Mouse (Mus musculus) liver, embryonic 14.5 days (tissue): ENCODE measurements around the gene Alg12. TPM values are rescaled to one million over a fixed set of nuclear protein-coding genes. Genes with fewer than 3 reads are reported as not detected.

Experiments used
- ATAC-seq: fragments of 200-750 bp; cut with Nextera tagmentation; 2 replicates; pipeline ENCODE4 v1.8.0; 2017; ENCODE audit warnings: moderate number of reproducible peaks, mild to moderate bottlenecking, moderate library complexity; ENCODE audit not compliant: insufficient read depth
- DNase-seq, 3 experiments: peaks; one replicate each; pipeline ENCODE4 v3.0.0-alpha.2; 2012 to 2013; ENCODE audit warnings: low read depth in 3 of 3, low spot score in 3 of 3
- H3K27ac ChIP-seq: fragments of 300-500 bp; sonication (generic); 2 replicates; pipeline ENCODE4 v1.5.1; 2014; ENCODE audit warnings: moderate library complexity, mild to moderate bottlenecking, control low read depth, inconsistent platforms
- H3K27me3 ChIP-seq: fragments of 300-500 bp; sonication (generic); 2 replicates; pipeline ENCODE4 v1.6.1; 2014; ENCODE audit warnings: mild to moderate bottlenecking, low read length, moderate library complexity; ENCODE audit not compliant: control insufficient read depth, insufficient read depth
- H3K36me3 ChIP-seq: fragments of 300-500 bp; sonication (generic); replicated peaks from 2 replicates; pipeline ENCODE4 v1.6.1; 2014; ENCODE audit warnings: low read depth; ENCODE audit not compliant: control insufficient read depth, insufficient read depth
- H3K4me1 ChIP-seq, 2 experiments: fragments of 200-500 bp in 1 of 2; fragments of 300-500 bp in 1 of 2; sonication (generic) in 1 of 2; replicated peaks; 2 replicates each; pipeline ENCODE4 v1.6.1; 2012 to 2014; ENCODE audit warnings: antibody characterized with exemption in 1 of 2, inconsistent platforms in 1 of 2, low read length in 1 of 2; ENCODE audit not compliant: control insufficient read depth in 2 of 2, insufficient read depth in 2 of 2
- H3K4me2 ChIP-seq: fragments of 300-500 bp; sonication (generic); 2 replicates; pipeline ENCODE4 v1.6.1; 2014; ENCODE audit warnings: low read depth, mild to moderate bottlenecking, control low read depth, moderate library complexity
- H3K4me3 ChIP-seq, 2 experiments: fragments of 200-500 bp in 1 of 2; fragments of 300-500 bp in 1 of 2; sonication (generic) in 1 of 2; 2 replicates each; pipeline ENCODE4 v1.5.1; 2012 to 2014; ENCODE audit warnings: low read depth in 2 of 2, low read length in 2 of 2, mild to moderate bottlenecking in 2 of 2, control low read depth in 1 of 2, inconsistent platforms in 1 of 2, moderate library complexity in 1 of 2; ENCODE audit not compliant: insufficient read depth in 1 of 2
- H3K9ac ChIP-seq: fragments of 300-500 bp; sonication (generic); replicated peaks from 2 replicates; pipeline ENCODE4 v1.6.1; 2014; ENCODE audit warnings: mild to moderate bottlenecking, control low read depth, moderate library complexity
- H3K9me3 ChIP-seq: fragments of 300-500 bp; sonication (generic); 2 replicates; pipeline ENCODE4 v1.6.1; 2016; ENCODE audit warnings: low read length, mixed read lengths; ENCODE audit not compliant: control insufficient read depth
- CTCF ChIP-seq: IDR thresholded peaks from 2 replicates; pipeline ENCODE4 v1.5.1; 2016; ENCODE audit warnings: antibody characterized with exemption, low read depth, control low read depth
- EP300 ChIP-seq: IDR thresholded peaks from 2 replicates; pipeline ENCODE4 v1.6.1; 2016; ENCODE audit warnings: antibody characterized with exemption, low read depth
- WGBS: fragments of 180-500 bp; shearing (Covaris S2); extraction: QIAGEN DNeasy Blood & Tissue Kit; methylation state at CpG from one replicate; pipeline ENCODE4 v1.1.7; 2014; ENCODE audit not compliant: insufficient replicate concordance; 5-methylcytosine and 5-hydroxymethylcytosine counted together
- polyA plus RNA-seq, 2 experiments: library from polyadenylated mRNA; depleted of rRNA in 1 of 2; stranded (reverse) in 1 of 2; unstranded in 1 of 2; fragments of >200 nt; fragmentation: Nextera tagmentation in 1 of 2; extraction: Ambion mirVana in 1 of 2; gene quantifications; 2 replicates each; pipeline versions ENCODE4 v1.2.1 to v1.2.3; 2012 to 2014

The Alg12 gene
- polyA plus RNA-seq, 2 experiments: 4.9 to 5.9 TPM

- WGBS: under 1% methylated on average over 92 of the region's 98 CpGs
- H3K4me3 ChIP-seq: peak overlapping the region; percentile 60 to 69
- DNase-seq (no peak), ATAC-seq (0 out of 2 replicates have a peak, but pooled peaks have one; percentile 0)
- TF ChIP-seq EP300 (no peak), CTCF (no peak)
- no peaks in the 10 kb centered on the region for H3K27me3 ChIP-seq
- no peak overlapping the region for H3K27ac ChIP-seq
- peaks cover 8% of the 10 kb centered on the region for H3K36me3 ChIP-seq
- peaks cover 7 to 18% of the 10 kb centered on the region in 2 experiments for H3K4me1 ChIP-seq
- H3K4me2 ChIP-seq: peak overlapping the region; percentile 83
- no peaks in the 10 kb centered on the region for H3K9me3 ChIP-seq
- H3K9ac ChIP-seq: peak overlapping the region; percentile 48
Observed at GRCm38 (mm10) chr15:88862881-88863694, 44.0 kb upstream of the Alg12 start.

- TF ChIP-seq EP300 (0 out of 2 replicates have a peak, but pooled peaks have one; percentile 19), CTCF (peak; percentile 11; the same call in 1 of the 2 replicates)
- DNase-seq: peak; percentile 89 to 91 (median 90)
- WGBS: under 1% methylated on average over 106 of the region's 107 CpGs
- Histone ChIP-seq H3K36me3 (peaks cover 8% of the 10 kb centered on the region), H3K27ac (no peak within 1 kb of the TSS; the same call in 1 of the 2 replicates), H3K9ac (peak within 1 kb of the TSS; percentile 48), H3K4me3 (peak within 1 kb of the TSS; percentile 60 to 69), H3K9me3 (no peaks in the 10 kb centered on the region), H3K27me3 (no peaks in the 10 kb centered on the region), H3K4me2 (peak within 1 kb of the TSS; percentile 83), H3K4me1 (peaks cover 7 to 12% of the 10 kb centered on the region in 2 experiments)
- peak; percentile 86 for ATAC-seq
Observed at GRCm38 (mm10) chr15:88861772-88862622, 42.9 kb upstream of the Alg12 start, which contains the start of gene Pim3. Gene Pim3, plus strand, starts transcription at chr15:88862186.

GRCm38 (mm10) chr15:88860781-88861180 is 41.7 kb upstream of the Alg12 start:
- Histone ChIP-seq H3K4me3 (no peak overlapping the region), H3K36me3 (peaks cover 8% of the 10 kb centered on the region), H3K9me3 (no peaks in the 10 kb centered on the region), H3K27ac (no peak overlapping the region), H3K4me2 (no peak overlapping the region), H3K27me3 (no peaks in the 10 kb centered on the region), H3K4me1 (peaks cover 7 to 9% of the 10 kb centered on the region in 2 experiments), H3K9ac (no peak overlapping the region)
- 62% methylated on average over 3 of the region's 3 CpGs for WGBS
- DNase-seq: no peak
- ATAC-seq: no peak
- no peak for TF ChIP-seq EP300
- no peak for TF ChIP-seq CTCF

- Histone ChIP-seq H3K9ac (no peak overlapping the region), H3K27ac (no peak overlapping the region), H3K9me3 (no peaks in the 10 kb centered on the region), H3K4me3 (no peak overlapping the region), H3K4me2 (no peak overlapping the region), H3K4me1 (peaks cover 7 to 11% of the 10 kb centered on the region in 2 experiments), H3K27me3 (no peaks in the 10 kb centered on the region), H3K36me3 (no peaks in the 10 kb centered on the region; the same call in 1 of the 2 replicates)
- no peak for ATAC-seq
- no peak for DNase-seq
- no peak for TF ChIP-seq EP300
- no peak for TF ChIP-seq CTCF
- WGBS: 65% methylated on average over 8 of the region's 8 CpGs
Observed at GRCm38 (mm10) chr15:88859206-88859970, 40.3 kb upstream of the Alg12 start.
